Comparison of ENCODE assay signal across 27 mouse cellular contexts in the genomic region with DNA sequence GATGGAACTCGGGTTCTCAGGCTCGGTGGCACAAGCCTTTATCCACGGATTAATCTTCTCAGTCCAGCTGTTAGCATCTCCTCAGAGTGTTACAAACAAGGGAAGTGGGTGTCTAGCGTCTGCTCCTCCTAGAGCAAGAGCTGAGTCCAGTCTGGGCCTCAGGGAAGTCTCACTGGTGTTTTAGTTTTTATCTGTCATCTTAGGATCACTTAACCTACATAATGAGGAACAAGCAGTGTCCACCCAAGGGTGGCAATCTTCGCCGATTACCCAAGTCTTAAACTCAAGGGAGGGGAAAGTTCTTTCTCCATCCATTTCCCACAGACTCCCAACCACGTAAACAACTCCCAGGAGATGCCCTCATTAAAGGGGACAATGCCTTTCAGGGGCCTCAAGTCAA. TPM values are rescaled to one million over a fixed set of nuclear protein-coding genes. Genes with fewer than 3 reads are reported as not detected.
"Had no signal": no experiment of that assay in that cellular context is flagged by ENCODE, and none has a peak within 500 bp of the region (broad histone marks: within the 10 kb centered on the region; RNA-seq: fewer than 3 reads in every experiment).

No protein-coding gene starts in this region.

- H3K4me2 ChIP-seq: limb, embryonic 12.5 days; limb, embryonic 15.5 days; lung, embryonic 15.5 days; midbrain, embryonic 15.5 days; neural tube, embryonic 13.5 days had no signal

- H3K27ac ChIP-seq: kidney, postnatal 0 days; left cerebral cortex, adult 2 months; limb, embryonic 12.5 days; limb, embryonic 15.5 days; liver, embryonic 14.5 days; lung, embryonic 15.5 days; midbrain, embryonic 10.5 days; midbrain, embryonic 15.5 days; neural tube, embryonic 13.5 days had no signal

- ATAC-seq: intestine, postnatal 0 days; midbrain, embryonic 15.5 days had no signal

- H3K4me3 ChIP-seq: left cerebral cortex, adult 2 months; limb, embryonic 12.5 days; limb, embryonic 15.5 days; lung, embryonic 15.5 days; megakaryocyte, embryonic 14.5 days; midbrain, embryonic 10.5 days; midbrain, embryonic 15.5 days; myocyte; neural tube, embryonic 13.5 days had no signal

- H3K4me1 ChIP-seq: limb, embryonic 12.5 days; limb, embryonic 15.5 days; lung, embryonic 15.5 days; midbrain, embryonic 15.5 days; neural tube, embryonic 13.5 days had no signal

- H3K27me3 ChIP-seq: limb, embryonic 12.5 days; limb, embryonic 15.5 days; lung, embryonic 15.5 days; midbrain, embryonic 15.5 days; neural tube, embryonic 13.5 days had no signal

- H3K36me3 ChIP-seq: limb, embryonic 12.5 days; limb, embryonic 15.5 days; lung, embryonic 15.5 days; midbrain, embryonic 10.5 days; midbrain, embryonic 15.5 days; neural tube, embryonic 13.5 days had no signal

- H3K9ac ChIP-seq: limb, embryonic 12.5 days; limb, embryonic 15.5 days; liver, embryonic 14.5 days; lung, embryonic 15.5 days; midbrain, embryonic 15.5 days; neural tube, embryonic 13.5 days had no signal

- H3K9me3 ChIP-seq: limb, embryonic 15.5 days; lung, embryonic 15.5 days; midbrain, embryonic 10.5 days; midbrain, embryonic 15.5 days; neural tube, embryonic 13.5 days had no signal

- DNase-seq: kidney, adult 2 months; kidney, postnatal 25 days; layer of hippocampus, postnatal 36 days; left cerebral cortex, postnatal 4 days; lung, adult 18-20 months; lung, postnatal 10 days; lung, postnatal 4 days; right cerebral cortex, adult 18-20 months; right cerebral cortex, postnatal 14 days; right cerebral cortex, postnatal 4 days; thymus, adult 2 months; thymus, postnatal 14 days; thymus, postnatal 4 days had no signal

RNA-seq across cellular contexts. Expression of gene Hsd17b2, which starts 24.8 kb away (rescaled TPM):
- total RNA-seq: layer of hippocampus, adult 8-10 months; layer of hippocampus, postnatal 10 days; layer of hippocampus, postnatal 36 days; left cerebral cortex, adult 2 months; left cerebral cortex, postnatal 4 days had no signal
- polyA plus RNA-seq: limb, embryonic 12.5 days; midbrain, embryonic 15.5 days; myocyte had no signal
